Mouse (Mus musculus): ENCODE data around the gene Tgfb1.

Gene Tgfb1

DNA sequence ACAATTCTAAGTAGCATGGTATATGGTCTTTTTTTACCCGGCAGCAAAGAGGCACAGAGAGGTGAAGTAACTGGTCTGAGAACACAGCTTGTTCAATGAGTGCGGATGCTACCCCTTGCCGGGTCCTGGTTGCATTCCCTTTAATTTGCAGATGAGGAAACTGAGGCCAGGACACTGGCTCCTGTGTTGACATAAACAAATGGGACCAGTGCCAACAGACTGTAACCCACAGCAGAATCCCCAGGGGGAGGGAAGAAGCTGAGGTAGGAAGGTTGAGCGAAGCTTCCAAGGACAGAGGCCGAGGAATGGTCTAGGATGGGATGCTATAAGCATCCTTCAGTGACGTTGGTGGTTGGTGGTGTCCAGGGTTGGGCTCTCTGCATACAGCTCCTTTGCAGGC lies 11.4 kb upstream of the Tgfb1 start:
- DNase-seq (ENCODE audit: low spot score in 2 of 2) = no peak

DNA sequence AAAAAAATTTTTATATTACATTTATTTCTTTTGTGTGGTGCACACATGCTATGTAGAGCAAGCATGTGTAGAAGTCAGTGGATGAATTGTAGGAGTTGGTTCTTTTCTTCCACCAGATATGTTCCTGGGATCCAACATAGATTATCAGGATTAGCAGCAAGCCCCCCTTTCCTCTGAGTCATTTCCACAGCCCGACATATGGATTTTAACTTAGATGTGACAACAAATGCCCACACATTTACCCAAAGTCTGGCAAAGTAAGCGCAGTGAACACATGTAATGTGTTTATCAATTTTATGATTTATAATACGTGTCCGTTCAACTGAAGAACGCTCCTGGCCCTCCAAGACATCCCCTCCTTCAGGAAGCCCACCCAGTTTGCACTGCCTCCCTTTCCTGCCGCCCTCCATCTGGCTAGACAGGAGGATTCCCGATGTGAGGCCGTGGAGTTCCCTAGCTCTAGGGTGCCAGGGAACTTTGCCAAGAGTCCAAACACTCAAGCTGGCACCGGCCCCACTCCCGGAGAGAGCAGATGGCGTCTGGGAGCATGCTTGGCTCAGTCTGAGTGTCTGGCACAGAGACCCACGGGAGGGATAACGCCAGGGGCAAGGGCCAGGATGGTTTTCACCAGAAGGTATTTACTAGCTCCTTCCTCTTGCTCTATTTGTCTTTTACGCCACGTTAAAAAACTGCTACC lies 10.6 kb upstream of the Tgfb1 start:
- DNase-seq (ENCODE audit: low spot score in 2 of 2) = no peak

DNA sequence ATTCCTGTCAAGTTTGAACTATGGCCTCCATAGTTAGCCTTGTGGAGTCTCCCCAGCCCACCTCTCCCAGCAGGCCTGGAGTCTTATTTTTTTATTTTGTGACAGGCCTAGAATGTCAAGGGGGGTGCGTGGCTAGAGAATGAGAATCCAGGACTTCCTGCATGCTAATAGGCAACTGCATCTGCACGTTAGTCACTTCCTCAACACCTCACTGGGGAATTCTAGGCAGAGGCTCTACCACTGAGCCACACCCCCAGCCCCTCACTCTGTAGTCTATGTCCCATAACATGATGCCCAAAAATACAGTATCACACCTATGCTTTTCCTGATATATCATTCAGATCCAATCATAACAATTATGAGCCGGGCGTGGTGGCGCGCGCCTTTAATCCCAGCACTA lies 9.8 kb upstream of the Tgfb1 start:
- DNase-seq (ENCODE audit: low spot score in 2 of 2) = no peak

DNA sequence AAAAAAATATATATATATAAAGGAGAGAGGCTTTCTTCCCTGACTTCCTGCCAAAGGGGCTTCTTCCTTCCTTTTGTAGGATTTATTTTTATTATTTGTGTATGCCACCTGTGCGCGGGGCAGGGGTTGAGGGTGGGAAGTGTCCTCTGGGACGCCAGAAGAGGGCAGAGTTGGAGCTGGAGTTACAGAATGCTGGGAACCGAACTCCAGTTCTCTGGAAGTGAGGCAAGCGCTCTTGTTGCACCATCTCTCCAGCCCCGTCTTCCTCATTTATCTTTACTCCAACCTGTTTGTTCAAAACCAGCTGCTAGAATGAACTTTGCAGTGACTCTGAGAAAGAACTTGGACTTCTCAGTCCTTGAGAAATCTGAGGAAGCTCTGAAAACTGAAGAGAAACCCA lies 6.8 kb upstream of the Tgfb1 start:
- no peak for DNase-seq (ENCODE audit: low spot score in 2 of 2)

DNA sequence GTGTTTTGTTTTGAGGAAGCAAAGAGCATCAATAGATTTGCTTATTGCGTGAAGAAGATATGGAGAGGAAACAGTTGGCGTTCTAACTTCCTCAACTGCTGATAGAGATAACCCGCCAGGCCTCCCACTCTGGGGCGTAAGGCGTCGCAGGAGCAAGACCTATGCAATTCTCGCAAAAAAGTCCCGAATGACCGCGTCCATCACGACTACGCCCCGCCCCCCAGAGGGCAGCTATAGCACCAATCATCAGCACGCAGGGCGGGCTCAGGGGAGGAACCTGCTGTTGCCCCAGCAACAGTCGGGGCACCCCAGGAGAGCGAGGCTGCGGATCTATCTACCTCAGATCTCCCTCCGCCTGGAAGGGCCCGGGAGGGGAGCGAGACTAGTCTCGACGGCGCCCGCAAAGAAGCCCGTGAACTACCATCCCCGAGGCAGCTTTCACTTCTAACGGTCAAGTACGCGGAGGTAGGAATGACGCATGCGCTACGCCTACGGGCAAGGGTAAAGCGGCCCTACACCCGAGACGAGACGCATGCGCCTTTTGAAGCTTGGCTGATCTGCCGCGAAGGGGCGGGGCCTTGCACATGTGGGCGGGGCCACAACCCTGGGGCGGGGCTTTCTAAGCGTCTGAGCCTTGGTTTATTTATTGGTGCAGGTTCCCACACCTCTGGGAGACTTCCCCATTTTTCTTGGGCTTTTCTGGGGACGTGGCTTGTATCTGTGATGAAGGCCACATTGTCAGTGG lies 6.1 kb upstream of the Tgfb1 start, which contains the start of gene B9d2:
TSS of gene B9d2 (plus strand) at position 267 of the 745 bp plus-strand sequence.
- peak; percentile 99 to 100 for DNase-seq (ENCODE audit: low spot score in 2 of 2)

DNA sequence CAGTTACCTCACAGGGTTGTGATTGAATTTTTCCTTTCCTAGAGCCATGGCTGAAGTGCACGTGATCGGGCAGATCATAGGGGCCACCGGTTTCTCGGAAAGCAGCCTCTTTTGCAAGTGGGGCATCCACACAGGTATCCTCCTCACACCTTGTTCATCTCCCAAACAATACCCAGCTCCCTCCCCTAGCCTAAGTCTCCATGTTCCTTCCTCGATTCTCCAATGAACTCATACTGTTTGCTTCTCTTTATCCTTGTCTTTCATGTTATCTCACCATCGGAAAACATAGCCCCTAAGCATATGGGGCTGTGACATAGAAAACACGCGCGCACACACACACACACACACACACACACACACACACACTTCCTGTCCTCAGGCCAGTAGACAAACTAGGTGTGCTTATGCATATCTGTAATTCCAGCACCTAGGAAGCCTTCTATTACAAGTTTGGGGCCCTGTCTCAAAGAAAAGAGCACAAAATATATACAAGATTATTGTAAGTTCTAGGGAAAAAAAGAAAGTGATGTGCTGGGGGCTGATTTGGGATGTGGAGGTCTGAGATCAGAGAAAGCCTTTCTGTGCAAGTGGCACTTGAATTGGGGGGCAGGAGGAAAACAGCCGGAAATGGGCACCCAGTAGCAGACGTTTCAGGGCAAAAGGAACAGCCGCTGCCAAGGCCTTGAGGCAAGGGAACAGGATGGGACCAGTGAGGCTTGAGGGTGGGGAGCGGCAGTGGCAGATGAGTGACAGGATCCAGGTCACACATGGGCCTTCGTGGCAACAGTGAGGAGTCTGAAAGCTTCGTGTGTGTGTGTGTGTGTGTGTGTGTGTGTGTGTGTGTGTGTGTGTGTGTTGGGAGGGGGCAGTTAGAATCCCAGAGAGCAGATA lies 5.2 kb upstream of the Tgfb1 start:
- DNase-seq (ENCODE audit: low spot score in 2 of 2) = peak; percentile 31 to 71

DNA sequence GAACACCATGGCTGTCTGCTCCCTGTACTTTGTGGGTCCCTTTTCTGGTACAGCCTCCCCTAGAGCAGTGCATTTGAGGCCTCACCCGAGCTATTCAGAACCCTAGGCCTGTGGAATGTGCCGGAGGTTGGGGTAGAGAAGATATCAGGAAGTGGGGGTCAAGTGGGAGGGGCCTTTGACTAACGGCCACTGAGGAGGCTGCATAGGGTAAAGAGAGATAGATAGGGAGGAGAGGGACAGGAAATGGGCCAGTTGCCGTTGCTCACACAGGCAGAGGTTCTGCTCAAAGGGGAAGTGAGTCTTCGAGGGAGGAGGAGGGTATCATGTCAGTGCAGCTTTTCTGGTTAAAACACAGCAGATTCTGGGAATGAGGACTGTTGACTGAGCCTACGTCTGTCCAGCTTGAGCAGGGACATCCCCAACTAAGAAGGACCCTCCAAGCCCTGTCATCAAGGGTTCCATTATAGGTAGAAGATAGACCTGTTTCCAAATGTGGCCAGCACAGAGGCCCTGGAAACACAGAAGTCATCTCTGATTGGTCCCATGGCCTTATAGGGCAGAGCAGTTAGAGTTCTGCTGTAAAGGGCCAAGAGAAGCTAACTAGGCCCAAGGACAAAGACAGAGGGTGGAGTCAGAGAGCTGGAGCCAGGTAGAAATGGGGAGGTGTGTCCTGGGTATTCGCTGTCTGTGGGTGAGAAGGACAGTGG lies 3.2 kb upstream of the Tgfb1 start:
- peak; percentile 70 to 74 for DNase-seq (ENCODE audit: low spot score in 2 of 2)

DNA sequence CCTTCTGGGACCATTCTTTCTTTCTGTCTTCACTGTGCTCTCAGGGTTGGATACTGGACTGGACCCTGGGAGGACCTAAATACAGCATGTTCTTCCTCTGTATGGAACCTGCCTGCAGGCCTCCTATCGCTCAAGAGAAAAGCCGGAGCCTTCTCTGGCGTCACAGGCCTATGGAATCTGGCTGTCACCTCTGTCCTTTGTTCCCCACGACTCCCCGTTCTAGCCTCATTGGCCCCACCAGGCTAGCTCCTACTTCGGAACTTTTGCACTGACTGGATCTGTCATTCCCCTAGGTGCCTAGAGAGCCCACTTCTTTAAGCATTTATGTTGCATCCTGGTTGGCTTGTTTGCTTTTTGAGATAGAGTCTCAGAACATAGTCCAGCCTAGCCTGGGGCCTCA lies 2.1 kb upstream of the Tgfb1 start:
- DNase-seq (ENCODE audit: low spot score in 2 of 2) = peak in 1 of 2 experiments; percentile 65

DNA sequence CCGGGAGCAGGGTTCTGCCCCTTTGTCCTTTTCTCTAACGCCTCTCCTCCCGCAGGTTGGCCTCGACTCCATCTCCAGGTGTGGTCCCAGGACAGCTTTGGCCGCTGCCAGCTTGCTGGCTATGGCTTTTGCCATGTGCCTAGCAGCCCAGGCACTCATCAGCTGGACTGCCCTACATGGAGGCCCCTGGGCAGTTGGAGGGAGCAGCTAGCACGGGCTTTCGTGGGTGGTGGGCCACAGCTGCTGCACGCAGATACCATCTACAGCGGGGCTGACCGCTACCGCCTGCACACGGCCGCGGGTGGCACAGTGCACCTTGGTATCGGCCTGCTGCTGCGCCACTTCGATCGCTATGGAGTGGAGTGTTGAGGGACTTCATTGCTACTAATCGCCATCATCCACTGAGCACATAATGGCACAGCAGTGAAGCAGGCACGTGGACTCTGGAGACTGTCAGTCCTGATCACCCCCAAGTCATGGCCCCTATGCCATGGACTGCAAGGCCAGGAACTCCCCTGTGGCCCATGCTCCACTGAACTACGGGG lies 804 bp upstream of the Tgfb1 start:
- no peak for DNase-seq (ENCODE audit: low spot score in 2 of 2)

DNA sequence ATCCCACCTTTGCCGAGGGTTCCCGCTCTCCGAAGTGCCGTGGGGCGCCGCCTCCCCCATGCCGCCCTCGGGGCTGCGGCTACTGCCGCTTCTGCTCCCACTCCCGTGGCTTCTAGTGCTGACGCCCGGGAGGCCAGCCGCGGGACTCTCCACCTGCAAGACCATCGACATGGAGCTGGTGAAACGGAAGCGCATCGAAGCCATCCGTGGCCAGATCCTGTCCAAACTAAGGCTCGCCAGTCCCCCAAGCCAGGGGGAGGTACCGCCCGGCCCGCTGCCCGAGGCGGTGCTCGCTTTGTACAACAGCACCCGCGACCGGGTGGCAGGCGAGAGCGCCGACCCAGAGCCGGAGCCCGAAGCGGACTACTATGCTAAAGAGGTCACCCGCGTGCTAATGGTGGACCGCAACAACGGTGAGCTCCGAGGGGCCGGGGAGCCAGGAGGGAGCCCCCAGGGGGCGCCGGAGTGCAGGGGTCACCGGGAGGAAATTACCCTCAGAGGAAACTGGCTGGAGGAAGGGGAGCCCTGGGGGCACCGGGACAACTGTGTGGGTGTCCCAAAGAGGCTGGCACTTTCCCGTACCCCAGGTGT lies 1.1 kb downstream of the Tgfb1 start:
- peak; percentile 81 to 93 for DNase-seq (ENCODE audit: low spot score in 2 of 2)

DNA sequence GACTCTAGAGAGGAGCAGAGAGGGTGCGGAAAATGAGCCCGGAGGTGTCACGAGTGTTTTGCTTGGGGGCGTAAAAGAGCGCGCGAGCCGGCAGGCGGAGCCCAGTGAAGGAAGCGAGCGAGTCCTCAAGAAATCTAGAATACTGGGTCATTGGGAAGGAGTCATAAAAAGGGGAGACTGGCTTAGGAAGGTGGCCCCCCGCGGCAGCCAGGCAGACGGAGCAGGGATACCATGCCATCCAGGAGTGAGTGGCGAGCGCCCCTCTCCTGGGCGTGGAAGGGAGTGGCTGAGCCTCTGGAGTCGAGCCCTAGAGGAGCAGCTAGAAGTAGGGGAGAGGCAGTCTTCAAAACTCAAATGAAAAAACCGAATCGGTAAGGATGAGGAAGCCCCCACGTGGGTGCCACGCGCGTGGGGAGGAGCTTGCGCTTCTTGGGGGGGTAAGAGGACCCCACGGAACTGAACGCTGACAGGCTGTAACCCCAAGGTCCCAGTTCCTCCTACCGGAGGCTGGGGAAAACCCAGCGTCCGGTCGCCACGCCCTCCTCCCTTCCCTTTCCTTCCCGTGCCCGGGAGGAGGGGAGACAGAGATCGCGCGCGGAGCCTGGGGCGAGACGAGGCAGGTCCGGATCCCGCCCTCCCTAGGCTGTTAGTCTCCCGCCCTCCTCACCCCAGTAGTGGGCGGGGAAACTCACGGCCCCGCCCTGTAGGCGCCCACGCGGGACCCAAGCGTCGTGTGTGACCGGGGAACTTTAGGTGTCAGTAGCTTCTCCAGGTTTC lies 2.2 kb downstream of the Tgfb1 start:
- peak; percentile 86 to 90 for DNase-seq (ENCODE audit: low spot score in 2 of 2)

DNA sequence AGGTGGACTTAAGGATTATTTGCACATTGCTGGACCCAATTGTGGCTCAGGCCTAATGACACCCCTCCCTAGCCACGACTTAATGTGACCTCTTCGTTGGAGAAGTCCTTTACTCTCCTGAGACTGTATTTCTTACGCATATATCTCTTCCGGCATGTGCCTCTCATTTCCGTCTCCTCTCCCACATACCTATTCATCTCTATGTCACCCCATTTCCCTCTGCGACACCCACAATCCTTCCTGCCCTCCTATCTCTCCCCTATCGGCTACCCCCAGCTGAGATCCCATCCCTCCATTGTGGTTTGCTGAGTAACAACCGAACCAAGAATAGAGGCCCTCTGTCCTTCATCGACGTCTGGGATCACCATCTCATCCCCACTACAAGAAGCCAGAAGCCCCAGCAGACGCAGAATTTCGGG lies 2.8 kb downstream of the Tgfb1 start:
- no peak for DNase-seq (ENCODE audit: low spot score in 2 of 2)

DNA sequence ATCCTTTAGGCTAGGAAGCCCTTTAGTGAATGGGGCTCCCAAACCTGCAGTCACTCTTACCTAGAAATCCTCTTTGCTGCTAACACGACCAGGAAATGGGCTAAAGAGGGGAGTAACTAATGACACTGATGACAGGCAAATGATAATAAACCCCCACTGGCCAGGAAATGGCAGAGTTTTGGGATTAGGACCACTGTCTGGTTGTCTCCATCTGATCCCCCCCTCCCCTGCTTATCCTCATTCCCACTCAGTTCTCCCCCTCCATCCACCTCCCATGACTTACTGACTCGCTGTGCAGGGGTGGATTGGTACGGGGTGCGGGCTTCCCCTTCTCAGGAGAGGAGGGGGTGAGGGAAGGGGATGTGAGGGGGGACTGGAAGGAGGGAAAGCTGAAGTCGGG lies 3.2 kb downstream of the Tgfb1 start:
- DNase-seq (ENCODE audit: low spot score in 2 of 2) = no peak

DNA sequence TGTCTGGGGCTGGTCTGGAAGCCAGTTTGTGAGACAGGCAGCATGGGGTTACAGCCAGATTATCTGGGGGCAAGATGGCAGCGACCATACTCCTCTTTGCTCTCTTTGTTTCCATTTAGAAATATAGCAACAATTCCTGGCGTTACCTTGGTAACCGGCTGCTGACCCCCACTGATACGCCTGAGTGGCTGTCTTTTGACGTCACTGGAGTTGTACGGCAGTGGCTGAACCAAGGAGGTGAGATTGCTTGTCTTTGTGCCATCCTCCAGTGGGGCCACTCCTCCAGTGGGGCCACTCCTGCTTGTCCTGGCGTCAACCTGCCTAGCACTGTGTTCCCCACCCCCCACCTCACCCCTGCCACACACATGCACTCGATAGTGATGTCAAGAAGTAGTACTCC lies 7.3 kb downstream of the Tgfb1 start:
- DNase-seq (ENCODE audit: low spot score in 2 of 2) = no peak

DNA sequence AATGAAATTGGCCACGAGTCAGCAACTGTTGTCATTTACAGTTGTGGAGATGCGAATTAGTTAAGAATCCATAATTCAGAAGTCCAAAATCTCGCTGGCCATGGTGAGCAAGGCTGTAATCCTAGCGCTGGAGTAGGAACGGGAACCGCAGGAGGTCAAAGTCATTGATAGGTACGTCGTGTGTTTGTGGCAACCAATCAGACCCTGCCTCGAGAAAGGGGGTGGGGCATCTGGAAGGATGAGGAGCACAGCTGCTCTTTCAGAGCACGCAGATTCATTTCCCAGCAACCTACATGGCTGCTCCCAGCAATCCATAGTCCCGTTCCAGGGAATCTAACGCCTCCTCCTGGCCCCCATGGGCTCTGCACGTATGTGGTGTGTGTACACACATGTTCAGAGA lies 13.0 kb downstream of the Tgfb1 start:
- DNase-seq (ENCODE audit: low spot score in 2 of 2) = no peak

DNA sequence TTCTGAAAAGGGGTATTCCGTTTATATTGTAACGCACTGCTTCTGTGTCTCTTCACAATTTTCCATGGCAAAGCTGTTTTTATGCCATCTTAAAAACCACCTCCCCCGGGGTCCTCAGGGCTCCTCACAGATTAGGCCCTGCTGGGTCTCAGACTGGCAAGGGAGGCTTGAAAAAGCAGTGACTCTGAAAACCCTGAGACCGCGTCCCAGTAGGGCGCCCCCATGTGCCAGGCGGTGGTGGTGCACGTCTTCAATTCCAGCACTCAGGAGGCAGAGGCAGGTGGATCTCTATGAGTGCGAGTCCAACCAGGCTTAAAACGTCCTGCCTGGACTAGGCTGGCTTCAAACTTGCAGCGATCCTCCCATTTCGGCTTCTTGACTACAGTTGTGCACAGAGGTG lies 13.9 kb downstream of the Tgfb1 start:
- peak in 1 of 2 experiments; percentile 69 for DNase-seq (ENCODE audit: low spot score in 2 of 2)

DNA sequence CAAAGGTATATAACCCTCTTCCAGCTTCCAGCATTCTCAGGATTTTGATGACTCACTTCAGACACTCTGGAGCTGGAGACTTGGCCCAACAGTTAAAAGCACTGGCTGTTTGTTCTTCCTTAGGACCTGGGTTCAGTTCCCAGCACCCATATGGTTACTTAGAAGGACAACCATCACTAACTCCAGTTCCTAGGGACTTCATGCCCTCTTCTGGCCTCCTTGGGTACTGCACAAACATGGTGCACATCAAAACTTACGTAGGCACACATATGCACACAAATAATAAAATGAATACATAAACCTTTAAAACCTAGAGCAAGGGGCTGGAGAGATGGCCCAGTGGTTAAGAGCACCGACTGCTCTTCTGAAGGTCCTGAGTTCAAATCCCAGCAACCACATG lies 15.5 kb downstream of the Tgfb1 start:
- no peak for DNase-seq (ENCODE audit: low spot score in 2 of 2)

DNA sequence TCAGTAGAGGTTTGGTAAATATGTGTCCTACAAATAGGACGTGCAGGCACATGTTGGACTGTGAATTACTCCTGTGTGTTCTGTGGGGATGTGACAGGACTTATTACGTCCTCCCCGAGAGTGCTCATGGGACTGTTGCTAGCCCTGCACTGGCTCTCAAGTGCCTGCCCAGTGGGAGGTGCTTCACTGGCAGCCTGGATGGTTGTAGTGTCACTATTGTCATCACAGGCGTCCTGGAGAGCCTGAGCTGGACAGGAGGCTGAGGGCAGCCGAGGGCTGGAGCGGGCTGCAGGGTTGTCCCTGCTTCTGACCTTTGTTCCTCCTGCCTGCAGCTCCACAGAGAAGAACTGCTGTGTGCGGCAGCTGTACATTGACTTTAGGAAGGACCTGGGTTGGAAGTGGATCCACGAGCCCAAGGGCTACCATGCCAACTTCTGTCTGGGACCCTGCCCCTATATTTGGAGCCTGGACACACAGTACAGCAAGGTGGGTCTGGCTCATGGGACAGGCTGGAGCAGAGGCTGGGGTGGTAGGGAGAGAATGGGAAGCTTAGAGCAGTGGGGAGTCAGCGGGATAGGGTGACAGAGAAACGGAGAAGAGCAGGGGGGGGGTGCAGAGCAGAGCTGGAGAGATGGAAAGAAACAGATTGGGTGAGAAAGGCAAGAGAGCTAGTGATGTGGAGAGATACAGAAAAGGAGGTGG lies 17.1 kb downstream of the Tgfb1 start:
- no peak for DNase-seq (ENCODE audit: low spot score in 2 of 2)

DNA sequence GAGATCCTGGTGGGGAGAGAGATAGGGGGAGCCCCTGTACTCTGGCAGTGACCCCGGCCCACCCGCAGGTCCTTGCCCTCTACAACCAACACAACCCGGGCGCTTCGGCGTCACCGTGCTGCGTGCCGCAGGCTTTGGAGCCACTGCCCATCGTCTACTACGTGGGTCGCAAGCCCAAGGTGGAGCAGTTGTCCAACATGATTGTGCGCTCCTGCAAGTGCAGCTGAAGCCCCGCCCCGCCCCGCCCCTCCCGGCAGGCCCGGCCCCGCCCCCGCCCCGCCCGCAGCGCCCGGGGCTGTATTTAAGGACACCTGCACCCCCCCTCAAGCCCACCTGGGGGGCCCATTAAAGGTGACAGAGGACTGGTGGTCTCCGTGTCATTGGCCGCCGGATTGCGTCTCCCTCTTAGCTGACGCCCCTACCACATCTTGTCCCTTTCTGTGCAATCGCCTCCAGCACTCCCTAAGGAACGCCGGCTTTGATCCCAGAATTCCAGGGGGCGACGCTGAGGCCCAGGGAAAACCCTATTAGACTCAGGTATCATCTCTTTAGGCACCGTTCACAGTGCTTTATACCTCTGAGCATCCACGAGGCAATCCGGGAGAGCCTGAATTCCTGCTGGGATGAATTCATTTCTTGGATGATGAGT lies 18.0 kb downstream of the Tgfb1 start:
- peak in 1 of 2 experiments; percentile 65 for DNase-seq (ENCODE audit: low spot score in 2 of 2)

Measured in spleen, postnatal 4 days (tissue).